Mouse (Mus musculus) intestine, postnatal 0 days (tissue): ENCODE data around the gene Crim1. TPM values are rescaled to one million over a fixed set of nuclear protein-coding genes. Genes with fewer than 3 reads are reported as not detected.

Experiments used
- ATAC-seq: fragments of 200-750 bp; cut with Nextera tagmentation; 2 replicates; pipeline ENCODE4 v1.8.0; 2017; ENCODE audit warnings: mild to moderate bottlenecking, moderate TSS enrichment, moderate library complexity
- H3K27ac ChIP-seq: fragments of 300-500 bp; sonication (generic); 2 replicates; pipeline ENCODE4 v1.5.1; 2014; ENCODE audit warnings: mild to moderate bottlenecking, low read depth, low read length, moderate library complexity
- H3K27me3 ChIP-seq: fragments of 300-500 bp; sonication (generic); replicated peaks from 2 replicates; pipeline ENCODE4 v1.6.1; 2014; ENCODE audit warnings: low read length, mixed read lengths; ENCODE audit not compliant: control insufficient read depth, insufficient read depth
- H3K36me3 ChIP-seq: fragments of 300-500 bp; sonication (generic); 2 replicates; pipeline ENCODE4 v1.6.1; 2014; ENCODE audit warnings: mild to moderate bottlenecking, moderate library complexity; ENCODE audit not compliant: control insufficient read depth, insufficient read depth
- H3K4me1 ChIP-seq: fragments of 300-500 bp; sonication (generic); replicated peaks from 2 replicates; pipeline ENCODE4 v1.6.1; 2014; ENCODE audit warnings: antibody characterized with exemption, low read length, mixed read lengths; ENCODE audit not compliant: control insufficient read depth, insufficient read depth
- H3K4me2 ChIP-seq: fragments of 300-500 bp; sonication (generic); replicated peaks from 2 replicates; pipeline ENCODE4 v1.6.1; 2014; ENCODE audit warnings: low read depth, mild to moderate bottlenecking, moderate library complexity
- H3K4me3 ChIP-seq: fragments of 300-500 bp; sonication (generic); 2 replicates; pipeline ENCODE4 v1.5.1; 2014; ENCODE audit warnings: low read depth, low read length
- H3K9ac ChIP-seq: fragments of 300-500 bp; sonication (generic); 2 replicates; pipeline ENCODE4 v1.6.1; 2014; ENCODE audit warnings: mild to moderate bottlenecking, low read depth, low read length
- H3K9me3 ChIP-seq: fragments of 300-500 bp; sonication (generic); 2 replicates; pipeline ENCODE4 v1.6.1; 2016; ENCODE audit warnings: mixed run types; ENCODE audit not compliant: control insufficient read depth
- CTCF ChIP-seq: sonication (generic); IDR thresholded peaks from 2 replicates; pipeline ENCODE4 v1.5.1; 2016; ENCODE audit warnings: low read depth, mild to moderate bottlenecking, control low read depth, antibody characterized with exemption, moderate library complexity
- WGBS: fragments of 180-500 bp; shearing (Covaris S2); extraction: QIAGEN DNeasy Blood & Tissue Kit; methylation state at CpG from one replicate; pipeline ENCODE4 v1.1.7; 2014; 5-methylcytosine and 5-hydroxymethylcytosine counted together
- polyA plus RNA-seq: library from polyadenylated mRNA; unstranded; fragments of >200 nt; fragmentation: Nextera tagmentation; extraction: Ambion mirVana; gene quantifications from 2 replicates; pipeline ENCODE4 v1.2.1, GENCODE M21; 2015

The Crim1 gene
- polyA plus RNA-seq, 1 experiment from 2014 or later: 7.7 TPM

- TF ChIP-seq CTCF: no peak
- Histone ChIP-seq H3K4me3 (no peak overlapping the region), H3K9ac (no peak overlapping the region), H3K27ac (no peak overlapping the region), H3K9me3 (no peaks in the 10 kb centered on the region), H3K36me3 (peaks cover 50% of the 10 kb centered on the region), H3K4me1 (no peaks in the 10 kb centered on the region), H3K4me2 (no peak overlapping the region), H3K27me3 (no peaks in the 10 kb centered on the region)
- WGBS: 90% methylated on average over 8 of the region's 8 CpGs
- ATAC-seq: no peak
Measured at GRCm38 (mm10) chr17:78373849-78374248, 173.8 kb downstream of the Crim1 start.

- Histone ChIP-seq H3K4me2 (no peak overlapping the region), H3K4me3 (no peak overlapping the region), H3K9me3 (no peaks in the 10 kb centered on the region), H3K36me3 (peaks cover 52% of the 10 kb centered on the region), H3K27me3 (no peaks in the 10 kb centered on the region), H3K27ac (no peak overlapping the region), H3K9ac (no peak overlapping the region), H3K4me1 (no peaks in the 10 kb centered on the region)
- no peak for ATAC-seq
- 78% methylated on average over 10 of the region's 10 CpGs for WGBS
- TF ChIP-seq CTCF: no peak
Measured at GRCm38 (mm10) chr17:78374756-78375155, 174.7 kb downstream of the Crim1 start.

- no peak for TF ChIP-seq CTCF
Measured at GRCm38 (mm10) chr17:78376587-78376986, 176.5 kb downstream of the Crim1 start.

GRCm38 (mm10) chr17:78379079-78379729, 179.2 kb downstream of the Crim1 start:
- H3K4me3 ChIP-seq: no peak overlapping the region

More at GRCm38 (mm10) chr17:78376587-78376986, 176.5 kb downstream of the Crim1 start:
- WGBS: 61% methylated on average over 8 of the region's 8 CpGs
- H3K27me3 ChIP-seq: no peaks in the 10 kb centered on the region
- no peak for ATAC-seq
- no peak overlapping the region for H3K9ac ChIP-seq
- no peak overlapping the region for H3K4me3 ChIP-seq
- no peak overlapping the region for H3K27ac ChIP-seq
- H3K36me3 ChIP-seq: peaks cover 49% of the 10 kb centered on the region
- H3K4me1 ChIP-seq: no peaks in the 10 kb centered on the region
- no peaks in the 10 kb centered on the region for H3K9me3 ChIP-seq
- H3K4me2 ChIP-seq: no peak overlapping the region

GRCm38 (mm10) chr17:78379730-78380245, 179.7 kb downstream of the Crim1 start:
- Histone ChIP-seq H3K27me3 (no peaks in the 10 kb centered on the region), H3K9me3 (no peaks in the 10 kb centered on the region), H3K27ac (no peak overlapping the region), H3K4me2 (no peak overlapping the region), H3K4me1 (no peaks in the 10 kb centered on the region), H3K9ac (no peak overlapping the region), H3K4me3 (no peak overlapping the region), H3K36me3 (peaks cover 60% of the 10 kb centered on the region)
- 70% methylated on average over 11 of the region's 11 CpGs for WGBS
- no peak for TF ChIP-seq CTCF
- no peak for ATAC-seq

More at GRCm38 (mm10) chr17:78379079-78379729, 179.2 kb downstream of the Crim1 start:
- Histone ChIP-seq H3K4me2 (no peak overlapping the region), H3K9me3 (no peaks in the 10 kb centered on the region), H3K36me3 (peaks cover 59% of the 10 kb centered on the region), H3K4me1 (no peaks in the 10 kb centered on the region), H3K9ac (no peak overlapping the region), H3K27me3 (no peaks in the 10 kb centered on the region), H3K27ac (no peak overlapping the region)
- WGBS: 68% methylated on average over 8 of the region's 8 CpGs
- no peak for TF ChIP-seq CTCF
- ATAC-seq: no peak

GRCm38 (mm10) chr17:78382321-78382720, 182.3 kb downstream of the Crim1 start:
- TF ChIP-seq CTCF: no peak
- H3K4me1 ChIP-seq: no peaks in the 10 kb centered on the region

More at GRCm38 (mm10) chr17:78382321-78382720, 182.3 kb downstream of the Crim1 start:
- WGBS: 71% methylated on average over 3 of the region's 3 CpGs
- ATAC-seq: no peak
- no peak overlapping the region for H3K27ac ChIP-seq
- no peaks in the 10 kb centered on the region for H3K27me3 ChIP-seq
- no peaks in the 10 kb centered on the region for H3K9me3 ChIP-seq
- H3K9ac ChIP-seq: no peak overlapping the region
- H3K36me3 ChIP-seq: peaks cover 55% of the 10 kb centered on the region
- no peak overlapping the region for H3K4me3 ChIP-seq
- no peak overlapping the region for H3K4me2 ChIP-seq
